Mouse (Mus musculus): ENCODE results near the gene Ccser1.

Gene Ccser1

DNA sequence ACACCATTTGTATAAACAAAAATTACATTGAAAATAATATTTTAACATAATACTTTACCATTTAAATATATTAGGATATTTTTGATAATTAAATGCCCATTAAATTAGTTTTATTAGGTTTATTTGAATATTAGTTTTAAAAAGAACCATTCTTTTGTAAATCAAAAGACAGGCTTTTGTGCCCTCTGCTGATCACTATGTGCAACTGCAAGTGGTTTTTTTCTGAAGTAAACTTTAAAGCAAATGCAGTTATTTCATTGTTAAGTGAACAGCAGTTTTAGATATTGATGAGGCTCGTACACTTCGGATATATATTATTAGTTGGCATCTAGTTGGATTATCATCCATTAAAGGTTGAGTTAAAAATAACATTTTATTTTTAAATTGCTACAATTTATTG lies 121.5 kb downstream of the Ccser1 start:
- DNase-seq, result peak; percentile 9

DNA sequence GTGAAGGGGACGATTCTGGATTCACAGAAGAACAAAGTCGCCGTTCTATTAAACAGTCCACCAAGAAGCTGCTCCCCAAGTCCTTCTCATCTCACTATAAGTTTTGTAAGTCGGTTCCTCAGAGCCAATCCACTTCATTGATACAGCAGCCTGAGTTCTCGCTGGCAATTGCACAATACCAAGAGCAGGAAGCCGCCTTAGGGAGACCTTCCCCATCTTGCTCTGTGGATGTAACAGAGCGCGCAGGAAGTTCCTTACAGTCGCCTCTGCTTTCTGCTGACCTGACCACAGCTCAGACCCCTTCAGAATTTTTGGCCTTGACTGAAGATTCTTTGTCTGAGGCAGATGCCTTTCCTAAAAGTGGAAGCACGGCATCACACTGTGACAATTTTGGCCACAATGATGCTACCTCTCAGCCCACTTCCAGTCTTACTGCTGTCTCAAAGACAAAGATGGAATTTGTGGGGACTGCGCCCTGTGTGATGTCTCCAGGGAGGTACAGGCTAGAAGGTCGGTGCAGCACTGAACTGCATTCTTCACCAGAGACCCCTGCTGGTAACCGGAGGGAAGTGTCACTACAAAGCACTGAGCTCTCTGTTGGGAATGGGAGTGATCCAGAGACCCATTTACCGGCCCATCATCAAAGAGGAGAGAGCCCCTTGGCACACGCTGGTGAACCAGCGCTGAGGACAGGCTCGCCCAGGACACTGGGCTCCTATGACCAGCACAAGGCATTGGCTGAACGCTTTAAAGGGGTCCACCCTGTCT lies 131.4 kb downstream of the Ccser1 start:
- DNase-seq, result no peak

DNA sequence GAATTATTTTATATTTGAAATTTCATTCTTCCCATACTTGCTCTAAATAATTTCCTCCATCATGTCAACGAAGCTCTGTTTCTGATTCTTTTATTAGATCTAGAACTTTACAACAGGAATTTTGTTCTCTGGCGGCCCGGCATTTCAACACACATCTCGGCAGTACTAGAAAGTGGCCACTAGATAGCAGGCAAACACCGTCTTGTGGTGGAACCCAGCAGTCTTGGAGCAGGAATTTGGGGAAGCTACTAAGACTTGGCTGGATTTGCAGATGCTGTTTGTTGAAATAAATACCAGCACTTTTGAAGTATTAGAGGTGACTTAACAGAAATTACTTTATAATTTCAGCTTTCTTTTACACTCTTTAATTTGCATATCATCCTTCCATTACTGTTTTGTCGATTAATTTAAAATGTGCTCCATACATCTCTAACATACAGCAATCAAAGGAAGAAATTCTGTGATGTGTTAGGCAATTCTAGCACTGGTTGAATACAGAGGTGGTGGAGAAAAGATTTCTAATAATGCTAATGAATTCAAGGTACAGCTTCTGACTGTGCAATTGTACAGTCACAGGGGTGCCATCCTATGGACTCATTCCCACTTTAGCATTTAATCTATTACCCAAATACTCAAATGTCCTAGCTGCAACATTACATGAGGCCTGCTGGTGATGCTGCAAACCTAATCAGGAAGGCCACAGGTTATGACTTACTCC lies 135.9 kb downstream of the Ccser1 start:
- peak; percentile 56 for DNase-seq

DNA sequence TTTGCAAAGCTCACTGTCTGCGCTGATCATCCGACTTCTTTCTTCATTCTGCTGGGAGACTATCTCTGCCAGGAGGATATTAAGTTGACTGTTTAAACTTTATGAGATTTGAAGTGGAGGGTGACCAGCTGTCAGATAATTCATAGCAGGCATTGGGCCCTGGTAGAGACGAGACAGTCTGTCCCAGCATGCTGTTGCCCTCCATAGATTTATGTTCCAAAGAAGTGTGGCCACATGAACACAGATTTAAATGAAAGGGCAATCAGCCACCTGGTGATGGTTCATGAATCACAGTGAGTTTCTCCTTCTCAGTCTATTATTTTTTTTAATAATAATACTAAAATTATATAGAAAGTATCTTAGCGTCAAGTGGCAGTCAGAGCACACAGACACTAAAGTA lies 140.7 kb downstream of the Ccser1 start:
- DNase-seq, result no peak

DNA sequence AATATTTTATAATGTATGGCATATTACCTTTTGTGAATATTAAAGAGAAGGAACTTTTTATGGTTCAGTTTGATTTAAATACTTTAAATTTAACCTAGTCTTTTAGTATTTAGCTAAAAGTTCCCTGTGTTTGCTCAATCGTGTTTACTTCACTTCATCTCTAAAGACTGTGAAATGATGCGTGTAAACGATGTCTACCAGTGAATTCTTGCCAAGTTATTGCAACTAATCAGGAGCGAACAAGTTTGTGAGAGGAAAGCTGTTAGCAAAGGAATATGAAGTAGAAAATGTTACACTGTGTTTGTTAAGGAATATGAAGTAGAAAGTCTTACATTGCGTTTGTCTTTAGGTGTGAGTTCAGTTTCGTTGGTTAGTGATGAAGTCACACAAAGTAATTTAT lies 142.2 kb downstream of the Ccser1 start:
- no peak for DNase-seq

DNA sequence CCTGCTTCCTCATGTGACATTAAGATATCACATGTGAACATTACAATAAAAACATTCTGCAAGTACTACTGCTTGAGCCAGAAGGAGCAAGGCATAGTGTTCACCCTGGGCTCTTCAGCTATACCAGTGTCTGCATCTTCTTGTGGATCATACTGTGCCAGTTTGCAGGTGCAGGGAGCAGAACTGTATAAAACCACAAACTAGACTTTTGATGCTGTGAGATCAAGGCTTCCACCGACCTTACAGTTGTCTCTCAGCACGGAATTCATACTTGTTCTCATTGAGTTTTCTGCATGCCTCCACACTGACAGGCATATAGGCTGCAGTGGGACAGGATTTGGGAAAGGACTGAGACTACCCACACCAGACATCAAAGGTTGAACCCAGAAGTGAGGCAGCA lies 146.0 kb downstream of the Ccser1 start:
- no peak for DNase-seq

DNA sequence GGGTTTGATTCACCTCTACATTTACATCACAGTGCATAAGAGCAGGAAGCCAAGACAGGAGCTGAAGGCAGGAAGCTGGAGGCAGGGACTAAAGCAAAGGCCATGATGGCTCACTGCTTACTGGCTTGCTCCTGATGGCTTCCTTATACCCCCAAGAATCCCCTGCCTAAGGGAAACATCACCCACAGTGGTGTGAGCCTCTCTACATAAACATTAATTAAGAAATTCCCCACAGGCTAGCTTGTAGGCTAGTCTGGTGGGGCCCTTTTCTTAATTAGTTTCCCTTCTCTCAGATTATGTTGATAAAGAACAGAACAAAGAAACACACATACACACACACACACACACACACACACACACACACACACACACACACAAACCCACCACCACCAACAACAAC lies 148.9 kb downstream of the Ccser1 start:
- DNase-seq, result no peak

DNA sequence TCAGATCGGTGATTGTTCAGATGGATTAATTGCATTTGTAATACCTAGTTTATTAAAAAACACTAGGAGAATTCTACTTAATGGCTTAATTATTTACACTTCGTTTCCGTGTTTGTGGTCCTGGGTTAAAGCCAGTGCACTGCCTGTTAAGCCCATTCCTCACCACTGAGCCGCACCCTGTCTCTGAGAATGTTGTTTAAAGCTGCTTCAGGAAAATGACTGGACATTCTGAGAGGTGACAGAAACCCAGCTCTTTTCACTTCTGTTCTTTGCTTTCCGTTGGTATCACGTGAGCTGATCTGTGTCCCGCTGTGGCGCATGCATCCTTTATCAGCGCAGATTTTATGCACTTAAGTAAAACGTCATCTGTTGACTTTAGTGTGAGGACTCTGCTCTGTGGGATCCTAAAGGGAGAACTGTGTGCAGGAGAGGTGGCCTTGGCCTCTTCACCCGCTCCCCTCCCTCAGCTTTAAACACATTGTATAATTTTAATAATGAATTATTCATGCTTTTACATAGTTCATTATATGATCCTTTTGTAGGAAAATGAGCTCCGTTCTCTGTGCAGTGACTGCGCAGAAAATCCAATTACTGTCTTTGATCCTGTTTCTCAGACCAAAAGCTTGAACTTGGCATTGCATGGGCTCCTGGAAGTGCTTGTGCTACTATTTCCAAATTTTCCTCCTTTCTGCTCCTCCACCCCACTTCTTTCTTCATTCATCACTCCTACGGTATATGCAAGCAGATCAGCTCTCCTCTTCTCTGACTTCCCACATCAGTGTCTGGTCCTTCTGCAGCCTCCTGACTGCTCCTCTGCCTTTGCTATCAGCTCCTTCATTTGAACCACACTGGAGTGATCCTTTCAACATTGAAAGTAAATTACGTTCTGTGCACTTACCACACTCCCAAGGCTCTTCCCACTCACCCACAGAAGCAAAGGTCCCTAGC lies 149.7 kb downstream of the Ccser1 start:
- DNase-seq, result no peak

DNA sequence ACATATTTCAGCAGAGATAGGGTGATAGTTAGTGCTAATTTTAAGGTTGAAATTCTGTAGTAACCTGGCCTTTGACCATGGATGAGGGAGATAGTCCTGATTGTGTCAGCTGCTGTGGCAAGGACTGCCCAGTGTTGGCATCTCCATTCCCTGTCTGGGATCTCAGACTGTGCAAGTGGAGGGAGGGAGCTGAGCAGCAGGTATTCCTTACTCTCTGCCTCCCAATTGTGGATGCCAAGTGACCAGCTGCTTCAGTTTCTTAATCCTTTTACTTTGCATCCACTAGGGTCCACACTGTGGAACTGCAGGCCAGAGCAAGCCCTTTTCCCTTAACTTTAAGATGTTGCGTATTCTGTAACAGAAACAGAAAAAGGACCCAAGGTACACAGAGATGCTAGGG lies 154.3 kb downstream of the Ccser1 start:
- no peak for DNase-seq

DNA sequence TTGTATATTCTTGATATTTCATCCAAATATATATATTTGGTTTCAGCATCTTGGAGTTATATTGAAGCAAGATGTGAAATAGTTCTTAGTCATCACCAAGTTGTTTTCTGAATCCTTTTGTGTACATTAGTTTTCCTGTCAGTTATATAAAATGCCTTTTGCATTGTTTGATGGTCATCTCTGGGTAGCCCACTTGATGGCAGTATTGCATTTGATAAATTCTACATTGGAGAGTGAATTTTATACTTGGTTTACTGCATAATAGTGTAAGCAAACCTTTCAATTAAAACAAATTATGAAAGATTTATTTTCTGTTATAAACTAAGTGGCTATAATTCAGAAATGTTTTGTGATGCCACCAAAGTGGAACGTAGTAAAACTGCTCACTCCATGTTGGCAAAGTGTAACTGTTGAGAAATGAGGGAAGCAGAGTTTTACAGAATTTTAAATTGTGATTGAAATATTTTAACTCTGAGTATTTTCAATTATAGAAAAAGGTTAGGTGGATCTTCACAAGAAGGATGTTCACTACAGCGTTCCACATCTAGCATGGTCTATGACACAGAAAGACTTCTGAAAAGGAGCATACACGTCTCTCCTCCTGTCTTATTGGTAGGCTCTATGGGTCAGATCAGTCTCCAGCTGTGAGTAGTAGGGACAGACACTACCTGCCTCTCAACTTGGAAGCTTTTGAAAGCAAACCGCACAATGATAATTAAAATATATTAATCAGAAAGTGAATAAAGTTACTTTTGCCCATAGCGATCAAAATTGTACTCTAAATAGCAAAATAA lies 167.1 kb downstream of the Ccser1 start:
- peak; percentile 2 for DNase-seq

DNA sequence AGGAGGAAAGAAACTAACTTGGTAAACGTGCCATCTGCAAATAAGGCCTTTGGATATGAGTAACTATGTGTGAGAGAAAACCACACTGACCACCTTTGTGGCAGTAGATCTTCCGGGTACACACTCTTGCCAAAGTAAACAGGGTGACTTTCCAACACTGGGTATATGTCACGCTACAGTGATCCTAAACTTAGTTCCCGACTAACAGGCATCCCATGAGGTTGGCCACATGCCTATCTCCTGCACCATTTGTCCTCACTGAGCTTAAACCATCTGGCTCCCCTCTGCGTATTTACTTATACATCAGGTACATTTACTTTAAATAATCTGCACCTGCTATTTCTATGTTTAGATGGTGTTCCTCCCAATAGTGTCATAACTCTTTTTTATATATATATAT lies 183.6 kb downstream of the Ccser1 start:
- DNase-seq, result no peak

DNA sequence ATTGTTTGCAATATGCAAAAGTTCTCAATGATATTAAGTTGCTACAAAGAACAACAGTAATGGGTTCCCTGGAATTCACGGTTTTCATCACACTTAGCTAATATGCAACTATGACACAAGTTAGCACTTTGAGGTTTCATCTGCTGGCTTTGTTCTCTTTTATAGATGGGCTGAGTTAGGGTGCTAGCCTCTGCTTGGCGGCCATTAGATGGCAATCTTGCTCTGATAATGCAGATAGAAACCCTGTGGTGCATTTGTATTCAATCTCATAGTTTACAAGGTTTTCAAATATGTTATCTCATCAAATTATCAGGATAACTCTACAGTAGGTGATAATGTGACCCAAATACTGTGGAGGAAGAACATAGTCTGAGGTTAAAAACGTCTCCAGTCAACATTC lies 202.4 kb downstream of the Ccser1 start:
- DNase-seq, result no peak

DNA sequence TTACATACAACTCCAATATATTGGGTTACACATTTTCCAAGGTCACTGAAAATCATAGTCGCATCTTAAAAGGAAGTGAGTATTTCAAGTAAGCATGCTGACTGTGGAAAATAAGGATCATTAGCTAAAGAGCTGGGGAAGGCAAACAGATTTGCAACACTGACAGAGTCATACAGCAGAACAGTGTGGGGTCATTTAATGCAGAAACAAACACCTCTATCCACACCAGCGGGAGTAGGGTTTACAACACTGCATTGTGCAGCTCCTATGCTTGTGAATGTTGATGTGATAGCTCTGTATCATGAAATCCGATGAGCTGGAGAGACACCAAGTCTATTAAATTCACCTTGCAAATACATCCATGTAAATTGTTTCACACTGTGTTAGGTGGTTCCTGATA lies 202.9 kb downstream of the Ccser1 start:
- DNase-seq, result no peak

DNA sequence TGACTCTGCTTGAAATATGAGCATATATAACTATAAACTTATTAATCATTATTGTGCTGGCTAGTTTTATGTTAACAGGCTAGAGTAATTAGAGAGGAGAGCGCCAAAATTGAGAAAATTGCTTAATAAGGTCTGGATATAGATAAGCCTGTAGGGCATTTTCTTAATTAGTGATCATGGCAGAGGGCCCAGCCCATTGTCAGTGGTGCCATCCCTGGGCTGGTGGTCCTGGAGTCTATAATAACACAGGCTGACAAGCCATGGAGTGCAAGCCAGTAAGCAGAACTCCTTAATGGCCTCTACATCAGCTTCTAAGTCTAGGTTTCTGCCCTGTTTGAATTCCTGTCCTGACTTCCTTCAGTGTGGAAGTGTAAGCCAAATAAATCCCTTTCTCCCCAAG lies 206.9 kb downstream of the Ccser1 start:
- DNase-seq, result no peak

DNA sequence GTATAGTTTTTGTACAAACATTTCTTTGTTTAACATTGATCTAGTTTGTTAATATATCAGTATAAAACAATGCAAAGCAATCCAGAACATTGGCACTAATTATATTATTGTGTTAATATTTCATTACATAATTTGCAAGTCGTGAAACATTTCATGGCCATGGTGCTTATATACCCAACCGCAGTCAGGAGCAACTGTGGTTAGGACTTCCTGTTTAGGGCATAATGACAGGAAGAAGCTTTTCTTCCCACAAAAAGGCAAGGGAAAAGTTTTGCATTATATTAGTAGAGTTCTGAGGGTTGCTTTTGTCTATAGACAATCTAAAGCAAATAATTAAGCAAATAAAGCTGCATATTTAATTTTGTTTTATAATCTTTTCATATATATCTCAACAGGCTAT lies 247.4 kb downstream of the Ccser1 start:
- no peak for DNase-seq

DNA sequence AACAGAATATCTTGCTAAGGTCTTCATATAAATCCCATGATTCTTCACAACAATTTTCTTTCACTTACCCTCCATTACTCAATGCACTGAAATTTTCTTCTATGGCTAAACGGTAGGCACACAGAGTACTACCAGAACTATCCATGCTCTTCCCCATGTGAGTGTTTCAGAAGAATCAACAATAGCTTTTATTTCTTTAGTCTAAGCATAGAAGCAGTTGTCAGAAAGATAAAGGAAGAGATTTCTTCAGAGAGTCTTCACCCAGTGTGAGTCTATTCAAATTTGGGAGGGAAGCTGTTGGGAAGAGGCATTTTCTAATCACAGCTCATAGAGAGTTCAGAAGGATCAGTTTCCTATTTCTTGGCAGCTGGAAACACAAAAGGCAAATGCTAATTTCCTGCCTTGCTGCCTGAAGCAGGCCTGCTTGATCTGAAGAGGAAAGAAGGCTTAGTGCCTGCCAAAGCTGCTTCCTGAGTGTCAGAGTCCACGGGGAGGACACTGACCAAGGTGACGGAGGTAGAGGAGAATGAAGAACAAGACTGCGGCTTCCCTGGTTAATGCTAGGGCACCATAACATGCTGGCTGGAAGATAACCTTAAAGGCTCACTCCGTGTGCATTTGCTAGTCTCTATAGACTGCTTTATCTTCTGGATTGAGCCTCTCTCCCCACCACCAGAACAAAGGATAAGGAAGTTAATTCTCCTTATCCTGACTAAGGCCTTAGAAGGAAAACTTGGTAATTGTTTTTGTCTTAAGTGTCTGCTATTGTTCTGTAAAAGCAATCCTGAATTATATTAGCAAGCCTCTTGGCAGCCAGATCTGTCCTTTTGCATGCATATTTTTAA lies 251.0 kb downstream of the Ccser1 start:
- peak; percentile 14 for DNase-seq

DNA sequence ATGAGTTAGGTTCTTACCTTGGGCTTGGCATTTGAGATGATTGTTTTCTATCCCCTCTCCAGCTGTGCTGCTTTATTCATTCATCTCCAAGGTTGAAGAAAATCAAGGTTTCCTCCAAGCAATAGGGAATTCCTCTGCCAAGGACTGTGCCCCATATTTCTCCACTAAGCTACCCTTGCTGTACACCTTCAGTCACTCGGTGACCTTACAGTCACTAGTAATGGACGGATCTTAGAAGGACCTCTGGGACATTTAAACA lies 251.5 kb downstream of the Ccser1 start:
- no peak for DNase-seq

DNA sequence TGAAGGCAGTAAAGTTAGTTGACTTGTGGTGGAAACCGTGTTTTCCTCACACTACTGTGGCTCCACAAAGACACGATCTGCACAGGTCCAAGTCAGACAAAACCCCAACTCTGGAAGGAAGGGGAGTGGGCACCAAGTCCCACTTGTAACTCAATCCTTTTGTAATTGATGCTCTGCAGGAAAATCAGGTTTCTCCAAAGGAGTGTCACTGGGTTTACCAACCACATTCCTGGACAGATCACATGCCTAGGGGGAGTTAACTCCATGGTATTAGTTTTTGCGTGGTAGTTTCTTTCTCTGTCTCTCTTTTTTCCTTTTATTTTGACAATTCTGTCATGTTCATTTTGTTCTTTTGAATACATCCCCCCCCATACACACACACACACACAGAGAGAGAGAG lies 252.0 kb downstream of the Ccser1 start:
- no peak for DNase-seq

DNA sequence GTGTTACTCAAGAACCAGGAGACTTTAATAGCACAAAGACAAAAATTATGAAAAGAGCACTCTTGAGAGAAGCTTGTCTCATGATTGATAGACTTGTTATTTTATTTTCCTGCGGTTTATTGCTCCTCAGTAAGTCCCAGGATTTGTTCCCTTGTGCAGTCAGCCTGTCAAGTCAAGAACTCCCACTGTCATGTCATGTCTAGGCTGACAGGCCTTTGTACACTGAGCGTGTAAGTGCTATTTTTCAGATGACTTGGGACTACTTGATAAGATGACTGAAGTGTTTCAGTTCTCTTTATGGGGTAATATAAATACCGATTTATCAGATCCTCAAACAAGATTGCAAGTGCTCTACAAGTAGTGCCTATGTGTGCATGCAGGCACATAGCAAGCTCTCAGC lies 252.6 kb downstream of the Ccser1 start:
- DNase-seq, result no peak

DNA sequence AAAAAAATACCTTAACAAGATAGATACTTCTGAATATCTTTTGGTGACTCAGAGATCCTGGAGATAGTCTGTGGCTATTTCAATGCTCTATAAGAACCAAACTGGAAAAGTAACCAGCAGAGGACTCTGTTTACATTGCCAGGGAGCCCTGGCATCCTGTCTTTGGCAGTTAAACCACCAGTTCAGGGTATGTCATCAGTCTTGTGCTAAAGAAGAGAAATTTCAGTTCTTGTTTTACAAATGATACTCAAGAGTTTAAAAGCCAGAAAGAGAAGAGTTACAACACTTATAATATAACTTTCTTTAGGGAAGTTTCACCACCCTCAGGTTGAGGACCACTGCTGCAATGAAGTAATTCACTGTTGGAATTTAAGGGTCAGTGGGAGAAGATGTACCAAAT lies 258.0 kb downstream of the Ccser1 start:
- DNase-seq, result no peak

DNA sequence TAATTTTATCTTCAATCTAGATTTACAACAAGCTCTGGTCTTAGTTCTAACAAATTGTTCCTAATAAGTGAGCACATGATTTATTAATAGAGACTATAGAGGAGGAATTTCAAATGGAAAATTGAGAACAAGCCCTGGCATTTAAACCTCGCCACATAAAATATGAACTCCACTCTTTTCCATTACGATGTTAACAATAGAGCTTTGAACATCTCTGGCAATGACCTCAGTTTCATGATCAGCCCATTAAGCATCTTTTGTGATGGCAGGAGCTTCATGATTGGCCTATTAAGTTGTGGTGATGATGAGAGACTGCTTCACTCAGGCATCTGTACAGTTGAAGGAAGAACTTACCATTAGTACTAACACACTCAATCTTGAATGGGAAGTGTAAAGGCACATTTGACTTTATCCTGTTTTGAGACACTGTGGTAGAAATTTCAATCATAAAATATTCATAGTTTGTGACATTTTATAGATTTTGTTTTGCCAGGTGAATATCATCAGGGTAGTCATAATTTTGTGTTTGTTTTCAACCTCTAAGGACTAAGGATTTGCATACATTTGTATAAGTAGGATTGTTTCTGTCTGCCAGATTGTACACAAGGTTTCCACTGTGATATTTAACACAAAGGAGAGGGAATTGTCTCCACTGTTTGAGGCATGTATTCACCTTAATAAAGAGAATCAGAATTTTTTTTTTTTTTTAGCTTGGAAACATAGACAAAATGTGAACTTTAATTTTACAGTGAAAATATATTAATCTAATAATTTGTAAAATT lies 291.4 kb downstream of the Ccser1 start:
- no peak for DNase-seq
